Mouse (Mus musculus): ENCODE data around the gene Galnt10.

The Galnt10 gene

GRCm38 (mm10) chr11:57747294-57748080 is 102.2 kb downstream of the Galnt10 start:
- DNase-seq, result peak; percentile 78

- no peak for DNase-seq
These were observed 108.4 kb downstream of the Galnt10 start for GRCm38 (mm10) chr11:57753538-57754203.

- DNase-seq, result no peak
These were observed 113.4 kb downstream of the Galnt10 start for GRCm38 (mm10) chr11:57758621-57759020.

GRCm38 (mm10) chr11:57760509-57761058 is 115.3 kb downstream of the Galnt10 start:
- DNase-seq, result no peak

GRCm38 (mm10) chr11:57761347-57761746 is 116.1 kb downstream of the Galnt10 start:
- DNase-seq, result no peak

GRCm38 (mm10) chr11:57764124-57764523 is 118.9 kb downstream of the Galnt10 start:
- DNase-seq, result peak; percentile 42

- DNase-seq, result no peak
These were observed 121.4 kb downstream of the Galnt10 start for GRCm38 (mm10) chr11:57766617-57767016.

GRCm38 (mm10) chr11:57767171-57767570 is 121.9 kb downstream of the Galnt10 start:
- DNase-seq, result no peak

GRCm38 (mm10) chr11:57770776-57771175 is 125.5 kb downstream of the Galnt10 start:
- no peak for DNase-seq

GRCm38 (mm10) chr11:57771676-57772075 is 126.4 kb downstream of the Galnt10 start:
- DNase-seq, result no peak

GRCm38 (mm10) chr11:57773479-57773878 is 128.2 kb downstream of the Galnt10 start:
- no peak for DNase-seq

- DNase-seq, result no peak
These were observed 128.7 kb downstream of the Galnt10 start for GRCm38 (mm10) chr11:57773936-57774335.

GRCm38 (mm10) chr11:57775868-57776267 is 130.6 kb downstream of the Galnt10 start:
- DNase-seq, result no peak

- no peak for DNase-seq
These were observed 131.3 kb downstream of the Galnt10 start for GRCm38 (mm10) chr11:57776546-57776945.

- peak; percentile 58 for DNase-seq
These were observed 133.1 kb downstream of the Galnt10 start for GRCm38 (mm10) chr11:57778349-57778748.

GRCm38 (mm10) chr11:57779824-57780223 is 134.6 kb downstream of the Galnt10 start:
- DNase-seq, result no peak

- peak; percentile 33 for DNase-seq
These were observed 141.6 kb downstream of the Galnt10 start for GRCm38 (mm10) chr11:57786616-57787418.

- peak; percentile 84 for DNase-seq
These were observed 142.7 kb downstream of the Galnt10 start for GRCm38 (mm10) chr11:57787913-57788312.

GRCm38 (mm10) chr11:57790866-57791535 is 145.8 kb downstream of the Galnt10 start:
- DNase-seq, result no peak

- no peak for DNase-seq
These were observed 149.8 kb downstream of the Galnt10 start for GRCm38 (mm10) chr11:57795086-57795485.

GRCm38 (mm10) chr11:57797828-57798227 is 152.6 kb downstream of the Galnt10 start:
- no peak for DNase-seq

GRCm38 (mm10) chr11:57799456-57799855 is 154.2 kb downstream of the Galnt10 start:
- no peak for DNase-seq

Measured in thymus, postnatal 4 days (tissue).